Mouse (Mus musculus): ENCODE results near the gene Zfp61.

DNA sequence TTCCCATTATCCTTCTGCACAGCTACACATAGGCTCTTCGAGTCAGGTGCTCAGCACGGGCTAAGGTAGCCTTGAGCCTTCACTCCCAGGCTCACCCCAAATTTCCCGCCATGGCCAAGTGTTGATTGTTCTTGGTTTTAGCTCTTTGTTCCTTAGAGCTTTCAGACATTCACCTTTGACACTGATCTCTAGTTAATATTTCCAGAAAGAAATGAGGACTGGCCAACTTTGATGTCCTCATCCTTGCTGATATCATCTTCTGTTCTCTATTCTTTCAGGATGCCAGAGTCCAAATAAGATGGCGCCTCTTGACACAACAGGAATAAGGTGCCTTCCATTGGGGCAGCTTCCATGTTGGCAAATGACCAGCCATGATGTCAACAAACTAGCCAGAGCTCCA is 26.6 kb downstream of the Zfp61 start:
- no peak for TF ChIP-seq POLR2A (IDR thresholded peaks at IDR 0.05; ENCODE audit: borderline replicate concordance, extremely low read depth, low read depth, low read length)
- TF ChIP-seq CTCF (IDR thresholded peaks at IDR 0.05; ENCODE audit: insufficient read depth, low read length), result no peak
